Mouse (Mus musculus): ENCODE data around the gene Hamp. TPM values are rescaled to one million over a fixed set of nuclear protein-coding genes. Genes with fewer than 3 reads are reported as not detected.
A peak's percentile ranks its signal among the peaks of the same experiment; 100 is the strongest.
"Not testable (repeated sequence)": the region's sequence is repeated elsewhere in the genome, so short reads cannot be mapped to it uniquely, and the experiment has no call there.

The Hamp gene
- polyA plus RNA-seq, 1 experiment from 2014 or later: 22.2 TPM

DNA sequence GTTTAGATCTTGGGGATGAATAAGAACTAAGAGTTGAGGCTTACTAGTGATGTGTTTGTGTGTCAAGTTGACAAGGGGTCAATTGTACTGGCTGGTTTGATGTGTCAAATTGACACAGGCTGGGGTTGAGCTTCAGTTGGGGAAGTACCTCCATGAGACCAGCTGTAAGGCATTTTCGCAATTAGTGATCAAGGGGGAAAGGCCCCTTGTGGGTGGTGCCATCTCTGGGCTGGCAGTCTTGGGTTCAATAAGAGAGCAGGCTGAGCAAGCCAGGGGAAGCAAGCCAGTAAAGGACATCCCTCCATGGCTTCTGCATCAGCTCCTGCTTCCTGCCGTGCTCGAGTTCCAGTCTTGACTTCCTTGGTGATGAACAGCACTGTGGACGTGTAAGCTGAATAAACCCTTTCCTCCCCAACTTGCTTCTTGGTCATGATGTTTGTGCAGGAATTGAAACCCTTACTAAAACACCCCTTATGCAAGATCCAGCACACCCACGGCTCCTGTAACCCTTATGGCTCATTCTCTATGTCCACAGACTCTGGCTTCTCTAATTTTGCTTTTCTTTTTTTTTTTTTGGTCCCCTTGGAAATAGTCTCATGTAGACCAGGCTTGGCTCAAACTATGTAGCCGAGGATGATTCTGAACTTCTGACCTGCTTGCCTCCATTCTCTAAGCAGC is 8.3 kb downstream of the Hamp start:
- not testable (repeated sequence) for H3K4me1 ChIP-seq (replicated peaks); H3K9ac ChIP-seq; H3K4me2 ChIP-seq; H3K27ac ChIP-seq (replicated peaks); H3K27me3 ChIP-seq; H3K4me3 ChIP-seq (replicated peaks); H3K9me3 ChIP-seq (replicated peaks); ATAC-seq (ENCODE audit: insufficient read depth); H3K36me3 ChIP-seq (replicated peaks)
- WGBS (ENCODE audit: insufficient replicate concordance): 34% methylated on average over 6 of the region's 6 CpGs

DNA sequence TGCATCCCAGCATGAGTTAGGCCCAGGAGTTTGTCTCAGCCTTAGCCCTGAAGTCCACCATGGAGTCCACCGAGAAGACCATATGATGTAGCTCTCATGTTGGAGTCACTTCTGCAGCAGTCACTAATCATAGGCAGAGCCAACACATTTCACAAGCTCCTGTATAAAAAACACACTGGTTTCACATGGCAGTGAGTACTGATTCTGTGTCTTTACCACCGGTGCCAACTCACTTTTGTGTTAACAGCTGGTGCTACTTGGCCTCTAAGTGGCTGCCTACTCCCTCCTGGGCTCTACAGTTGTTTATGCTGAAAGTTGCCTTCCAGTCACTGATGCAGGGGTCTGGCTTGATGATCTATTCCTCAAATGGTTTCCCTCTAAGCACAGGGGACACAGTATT is 19.3 kb downstream of the Hamp start, which contains the start of gene Hamp2:
Gene Hamp2, minus strand, starts transcription at position 101 of the 400 bp plus-strand sequence.
- not testable (repeated sequence) for H3K9ac ChIP-seq; ATAC-seq (ENCODE audit: insufficient read depth); H3K4me2 ChIP-seq; H3K9me3 ChIP-seq (replicated peaks); H3K4me3 ChIP-seq (replicated peaks); H3K4me1 ChIP-seq (replicated peaks); H3K27ac ChIP-seq (replicated peaks); H3K36me3 ChIP-seq (replicated peaks); H3K27me3 ChIP-seq
- WGBS (ENCODE audit: insufficient replicate concordance): 55% methylated on average over 2 of the region's 2 CpGs

DNA sequence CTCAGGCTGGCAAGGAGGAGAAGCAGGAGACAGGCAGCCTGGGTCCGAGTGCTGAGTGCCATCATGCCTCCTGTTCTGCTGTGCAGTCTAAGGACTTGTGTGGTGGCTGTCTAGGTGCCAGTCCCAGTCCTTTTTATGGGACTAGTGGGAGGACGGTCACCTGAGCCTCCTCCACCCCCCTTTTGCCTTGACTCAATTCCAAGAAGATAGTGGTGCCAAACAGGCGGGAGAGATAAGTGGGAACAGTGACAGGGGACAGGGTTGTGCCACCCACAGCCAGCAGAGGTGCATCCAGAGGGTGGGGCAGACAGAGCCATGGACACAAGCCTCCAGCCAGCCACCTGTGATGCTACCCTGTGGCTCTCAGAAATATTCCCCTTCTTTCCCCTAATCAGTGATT is 19.8 kb downstream of the Hamp start:
- Histone ChIP-seq H3K4me2 (no peak overlapping the region), H3K9me3 (replicated peaks) (no peaks in the 10 kb centered on the region), H3K36me3 (replicated peaks) (no peaks in the 10 kb centered on the region), H3K27me3 (no peaks in the 10 kb centered on the region), H3K4me1 (replicated peaks) (no peaks in the 10 kb centered on the region), H3K27ac (replicated peaks) (no peak overlapping the region), H3K4me3 (replicated peaks) (no peak overlapping the region), H3K9ac (no peak overlapping the region)
- 42% methylated on average over 3 of the region's 3 CpGs for WGBS (ENCODE audit: insufficient replicate concordance)
- ATAC-seq (ENCODE audit: insufficient read depth): no peak

DNA sequence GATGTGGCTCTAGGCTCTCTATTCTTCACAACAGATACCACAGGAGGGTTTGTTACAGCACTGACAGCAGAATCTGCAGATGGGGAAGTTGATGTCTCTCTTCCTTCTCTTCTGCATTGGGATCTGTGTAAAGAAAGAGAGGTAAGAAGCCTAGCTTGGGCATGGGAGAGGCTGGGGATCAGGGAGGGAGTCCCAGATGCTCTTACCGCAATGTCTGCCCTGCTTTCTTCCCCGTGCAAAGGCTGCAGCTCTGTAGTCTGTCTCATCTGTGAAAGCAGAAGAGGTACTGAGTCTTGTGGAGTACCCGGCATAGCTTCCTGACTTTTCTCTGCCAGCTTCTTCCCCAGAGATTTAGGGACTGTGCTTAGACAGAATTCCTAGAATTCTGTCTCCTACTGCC is 21.3 kb downstream of the Hamp start:
- H3K4me1 ChIP-seq (replicated peaks); H3K36me3 ChIP-seq (replicated peaks); H3K27me3 ChIP-seq; H3K4me2 ChIP-seq; ATAC-seq (ENCODE audit: insufficient read depth); H3K9me3 ChIP-seq (replicated peaks); H3K27ac ChIP-seq (replicated peaks); H3K9ac ChIP-seq; H3K4me3 ChIP-seq (replicated peaks): not testable (repeated sequence)
- 13% methylated on average over 3 of the region's 3 CpGs for WGBS (ENCODE audit: insufficient replicate concordance)

DNA sequence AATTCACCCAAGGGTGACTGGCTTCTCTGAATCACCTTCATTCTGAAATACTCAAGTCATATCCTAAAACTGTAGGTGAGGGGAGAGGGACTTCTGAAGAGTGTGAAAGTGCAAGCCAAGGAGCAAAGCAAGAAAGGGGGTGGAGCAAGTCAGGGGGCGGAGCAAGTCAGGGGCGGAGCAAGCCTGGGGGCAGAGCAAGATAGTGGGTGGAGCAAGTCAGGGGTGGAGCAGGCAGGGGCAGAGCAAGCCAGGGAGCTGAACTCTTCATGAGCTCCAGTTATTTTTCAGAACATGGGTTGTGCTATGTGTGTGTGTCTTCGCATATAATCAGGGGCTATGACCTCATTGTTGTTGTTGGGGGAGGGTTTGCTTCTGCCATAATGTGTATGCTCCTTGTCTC is 23.6 kb downstream of the Hamp start:
- H3K4me3 ChIP-seq (replicated peaks): no peak overlapping the region
- H3K4me2 ChIP-seq: no peak overlapping the region
- no peak for ATAC-seq (ENCODE audit: insufficient read depth)
- H3K27ac ChIP-seq (replicated peaks): no peak overlapping the region
- no peaks in the 10 kb centered on the region for H3K36me3 ChIP-seq (replicated peaks)
- WGBS (ENCODE audit: insufficient replicate concordance): 44% methylated on average over 3 of the region's 3 CpGs
- no peaks in the 10 kb centered on the region; the same call in 1 of the 2 replicates for H3K4me1 ChIP-seq (replicated peaks)
- H3K9ac ChIP-seq: no peak overlapping the region
- H3K9me3 ChIP-seq (replicated peaks): no peaks in the 10 kb centered on the region
- no peaks in the 10 kb centered on the region; the same call in 1 of the 2 replicates for H3K27me3 ChIP-seq

DNA sequence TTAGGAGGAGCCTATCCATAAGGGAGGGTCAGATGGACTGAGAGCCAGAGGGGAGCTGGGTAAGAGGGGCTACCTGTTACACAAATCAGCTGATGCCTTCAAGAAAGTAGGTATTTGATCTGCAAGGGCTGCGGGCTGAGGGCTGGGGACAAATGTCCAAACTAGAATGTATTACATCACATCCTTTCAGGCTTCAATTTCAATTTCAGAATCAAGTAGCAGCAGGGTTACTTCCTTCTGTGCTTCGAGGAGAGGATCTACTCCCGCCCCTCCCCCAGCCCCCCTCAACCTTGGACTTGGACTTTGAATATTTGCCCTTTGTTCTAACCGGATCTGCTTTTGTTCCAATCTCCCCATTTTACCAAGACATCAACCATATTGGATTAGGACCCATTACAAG is 26.6 kb downstream of the Hamp start:
- H3K36me3 ChIP-seq (replicated peaks): no peaks in the 10 kb centered on the region
- no peaks in the 10 kb centered on the region; the same call in 1 of the 2 replicates for H3K27me3 ChIP-seq
- ATAC-seq (ENCODE audit: insufficient read depth): no peak
- no peak overlapping the region for H3K9ac ChIP-seq
- 23% methylated on average over 4 of the region's 4 CpGs for WGBS (ENCODE audit: insufficient replicate concordance)
- H3K4me3 ChIP-seq (replicated peaks): no peak overlapping the region
- no peaks in the 10 kb centered on the region; the same call in 1 of the 2 replicates for H3K4me1 ChIP-seq (replicated peaks)
- no peaks in the 10 kb centered on the region for H3K9me3 ChIP-seq (replicated peaks)
- no peak overlapping the region for H3K27ac ChIP-seq (replicated peaks)
- no peak overlapping the region for H3K4me2 ChIP-seq

DNA sequence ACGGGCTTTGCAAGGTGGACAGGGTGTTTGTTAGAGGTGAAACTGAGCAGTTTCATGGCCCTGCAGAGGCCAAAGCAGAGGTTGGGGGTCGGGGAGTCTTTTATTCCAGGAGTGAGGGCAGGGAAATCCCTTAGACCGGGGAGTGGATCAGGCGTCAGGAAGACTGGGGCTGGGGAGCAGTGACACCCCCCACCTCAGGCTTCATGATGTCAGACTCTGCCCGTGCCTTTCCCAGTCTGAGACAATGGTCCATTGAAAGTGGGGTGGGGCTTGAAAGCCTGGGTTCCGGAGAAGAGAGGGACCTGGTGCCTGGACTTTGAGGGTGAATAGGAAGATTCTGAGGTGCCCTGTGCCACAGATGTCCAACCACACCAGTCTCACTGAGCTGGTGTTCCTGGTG is 27.1 kb downstream of the Hamp start:
- WGBS (ENCODE audit: insufficient replicate concordance): 28% methylated on average over 6 of the region's 6 CpGs
- Histone ChIP-seq H3K27ac (replicated peaks) (no peak overlapping the region), H3K9ac (no peak overlapping the region), H3K4me2 (no peak overlapping the region), H3K4me1 (replicated peaks) (no peaks in the 10 kb centered on the region; the same call in 1 of the 2 replicates), H3K36me3 (replicated peaks) (no peaks in the 10 kb centered on the region), H3K9me3 (replicated peaks) (no peaks in the 10 kb centered on the region), H3K4me3 (replicated peaks) (no peak overlapping the region), H3K27me3 (no peaks in the 10 kb centered on the region; the same call in 1 of the 2 replicates)
- ATAC-seq (ENCODE audit: insufficient read depth): no peak

DNA sequence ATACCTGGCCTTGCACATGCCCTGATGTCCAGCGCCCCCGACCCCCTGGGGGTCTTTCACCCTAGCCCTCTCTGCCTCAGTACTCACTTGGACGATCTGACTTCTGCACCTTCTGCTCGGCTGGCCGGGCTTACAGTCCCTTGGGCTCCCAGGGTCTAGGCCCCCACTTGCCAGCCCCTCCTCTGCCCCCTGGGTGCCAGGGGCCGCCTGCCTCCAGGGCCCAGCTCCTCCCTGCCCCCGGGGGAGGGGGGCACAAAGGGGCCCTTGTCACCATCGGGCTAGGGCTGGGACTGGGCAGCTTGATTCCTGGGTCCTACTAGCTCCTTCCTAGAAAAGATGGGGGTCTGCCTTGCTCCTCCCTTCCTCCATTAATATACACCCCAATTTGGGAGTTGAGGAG is 29.1 kb downstream of the Hamp start, which contains the start of gene Mag:
Gene Mag, minus strand, starts transcription at position 142 of the 400 bp plus-strand sequence.
- no peak within 1 kb of the TSS for H3K4me2 ChIP-seq
- 54% methylated on average over 8 of the region's 8 CpGs for WGBS (ENCODE audit: insufficient replicate concordance)
- peaks cover under 1% of the 10 kb centered on the region; the same call in 1 of the 2 replicates for H3K4me1 ChIP-seq (replicated peaks)
- no peak within 1 kb of the TSS for H3K27ac ChIP-seq (replicated peaks)
- H3K9me3 ChIP-seq (replicated peaks): no peaks in the 10 kb centered on the region
- H3K9ac ChIP-seq: no peak within 1 kb of the TSS
- no peak within 1 kb of the TSS for H3K4me3 ChIP-seq (replicated peaks)
- no peaks in the 10 kb centered on the region for H3K36me3 ChIP-seq (replicated peaks)
- no peaks in the 10 kb centered on the region; the same call in 1 of the 2 replicates for H3K27me3 ChIP-seq
- ATAC-seq (ENCODE audit: insufficient read depth): no peak

DNA sequence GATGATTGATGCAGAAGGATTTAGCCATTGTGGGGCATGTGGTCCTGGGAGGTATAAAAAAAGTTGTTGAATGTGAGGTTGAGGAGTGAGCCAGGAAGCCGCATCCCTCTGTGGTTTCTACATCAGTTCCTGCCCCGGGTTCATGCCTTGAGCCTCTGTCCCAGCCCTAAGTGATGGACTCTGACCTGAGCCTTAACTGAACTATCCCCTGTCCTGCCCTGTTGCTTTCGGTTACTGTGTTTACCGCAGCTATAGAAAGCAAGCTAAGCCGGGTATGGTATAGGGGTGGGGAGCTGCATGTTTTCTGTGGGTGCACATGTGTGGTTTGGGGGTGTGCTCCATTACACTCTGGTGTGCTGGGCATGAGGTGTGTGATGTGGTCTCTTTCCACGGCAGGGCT is 34.1 kb downstream of the Hamp start:
- WGBS (ENCODE audit: insufficient replicate concordance): 35% methylated on average over 6 of the region's 6 CpGs
- Histone ChIP-seq H3K36me3 (replicated peaks) (no peaks in the 10 kb centered on the region), H3K4me1 (replicated peaks) (peaks cover 13% of the 10 kb centered on the region), H3K27me3 (peaks cover 13% of the 10 kb centered on the region), H3K9ac (no peak overlapping the region), H3K9me3 (replicated peaks) (no peaks in the 10 kb centered on the region), H3K4me2 (no peak overlapping the region), H3K4me3 (replicated peaks) (no peak overlapping the region), H3K27ac (replicated peaks) (no peak overlapping the region)
- ATAC-seq (ENCODE audit: insufficient read depth): no peak

DNA sequence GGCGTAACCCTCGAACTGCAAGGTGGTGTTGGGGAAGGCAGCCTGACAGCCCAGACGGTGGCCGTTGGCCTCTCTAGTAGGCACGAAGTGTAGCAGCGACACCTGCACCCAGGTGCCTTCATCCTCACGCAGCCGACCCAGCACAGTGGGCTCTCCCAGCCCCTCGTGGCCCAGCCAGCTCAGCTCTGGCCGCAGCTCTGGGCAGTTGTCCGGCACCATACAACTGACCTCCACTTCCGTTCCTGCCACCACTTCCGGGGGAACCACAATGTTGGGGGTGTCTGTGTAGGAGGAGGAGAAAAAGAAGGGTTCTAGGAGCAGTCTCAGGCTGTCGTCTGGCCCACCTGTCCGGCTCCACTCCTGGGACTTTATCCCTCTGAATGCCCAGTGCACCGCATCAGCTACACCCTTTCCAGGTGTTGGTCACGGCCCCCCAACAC is 34.8 kb downstream of the Hamp start:
- WGBS (ENCODE audit: insufficient replicate concordance): 21% methylated on average over 17 of the region's 17 CpGs
- Histone ChIP-seq H3K27ac (replicated peaks) (no peak overlapping the region), H3K36me3 (replicated peaks) (no peaks in the 10 kb centered on the region), H3K4me3 (replicated peaks) (0 out of 2 replicates have a peak overlapping the region, but pooled peaks have one; percentile 8), H3K4me1 (replicated peaks) (peaks cover 13% of the 10 kb centered on the region), H3K9ac (no peak overlapping the region), H3K4me2 (peak overlapping the region; percentile 51), H3K9me3 (replicated peaks) (no peaks in the 10 kb centered on the region), H3K27me3 (peaks cover 13% of the 10 kb centered on the region)
- ATAC-seq (ENCODE audit: insufficient read depth): no peak

DNA sequence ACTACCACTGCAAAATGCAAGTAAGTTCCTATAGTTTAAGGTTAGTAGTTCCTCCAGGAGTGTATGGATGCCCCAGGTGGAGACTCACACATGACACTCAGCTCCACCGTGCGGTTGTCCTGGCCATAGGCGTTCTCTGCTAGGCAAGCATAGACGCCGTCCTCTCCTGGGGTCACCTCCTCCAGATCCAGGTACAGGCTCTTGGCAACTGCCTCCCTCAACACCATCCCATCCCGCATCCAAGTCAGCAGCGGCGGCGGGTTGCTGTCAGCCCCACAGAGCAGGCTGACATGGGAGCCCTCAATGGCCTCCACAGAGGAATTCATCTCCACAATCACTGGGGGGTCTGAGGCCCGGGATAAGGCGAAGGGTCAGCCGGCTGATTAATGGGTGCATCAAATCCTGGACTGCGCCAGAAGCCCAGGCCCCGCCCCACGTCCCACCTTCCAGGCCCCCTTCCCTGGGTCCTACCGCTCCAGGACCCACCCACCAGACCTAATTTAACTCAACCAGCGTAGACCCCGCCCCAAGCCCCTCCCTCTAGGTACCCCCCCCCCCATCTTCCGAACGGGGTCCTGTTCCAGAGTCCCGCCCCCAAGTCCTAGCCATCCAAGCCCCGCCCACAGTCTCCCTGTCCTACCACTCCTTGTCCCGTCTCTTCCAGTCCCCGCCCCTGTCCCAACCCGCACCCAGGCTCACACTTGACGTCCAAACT is 35.4 kb downstream of the Hamp start:
- peak overlapping the region; percentile 51 for H3K4me2 ChIP-seq
- peak overlapping the region; percentile 8; the same call in 1 of the 2 replicates for H3K4me3 ChIP-seq (replicated peaks)

More for the DNA sequence above, 35.4 kb downstream of the Hamp start:
- Histone ChIP-seq H3K9ac (no peak overlapping the region), H3K27me3 (peaks cover 13% of the 10 kb centered on the region), H3K4me1 (replicated peaks) (peaks cover 13% of the 10 kb centered on the region), H3K9me3 (replicated peaks) (no peaks in the 10 kb centered on the region), H3K27ac (replicated peaks) (no peak overlapping the region), H3K36me3 (replicated peaks) (no peaks in the 10 kb centered on the region)
- WGBS (ENCODE audit: insufficient replicate concordance): 6% methylated on average over 26 of the region's 26 CpGs
- peak; percentile 54; the same call in 1 of the 2 replicates for ATAC-seq (ENCODE audit: insufficient read depth)
